ENCODE assay signal across 16 mouse cellular contexts in the genomic region with DNA sequence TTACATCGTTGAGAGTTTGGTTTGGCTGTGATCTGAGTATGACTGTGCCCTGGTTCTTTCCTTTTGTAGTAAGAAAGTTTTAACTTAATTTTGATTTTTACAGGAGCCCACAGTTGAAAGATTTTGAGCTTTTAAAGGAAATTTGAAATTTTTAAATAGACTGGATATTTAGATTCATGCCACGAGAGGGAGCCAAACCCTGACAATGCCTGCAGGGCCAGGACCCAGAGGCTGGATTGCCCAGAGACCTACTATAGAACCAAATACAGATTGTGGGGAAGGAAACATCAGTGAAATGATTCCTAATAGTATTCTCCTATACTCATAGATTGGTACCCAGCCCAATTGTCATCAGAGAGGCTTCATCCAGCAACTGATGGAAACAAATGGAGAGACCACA. TPM values are rescaled to one million over a fixed set of nuclear protein-coding genes. Genes with fewer than 3 reads are reported as not detected.
DNase-seq lines count a peak whose midpoint lies in the region; ATAC-seq and TF ChIP-seq lines count a peak whose summit lies in the region.
"Had no signal": no experiment of that assay in that cellular context is flagged by ENCODE, and none has a peak within 500 bp of the region (broad histone marks: within the 10 kb centered on the region; RNA-seq: fewer than 3 reads in every experiment).

No protein-coding gene starts in this region.

- H3K27ac ChIP-seq in embryonic facial prominence, embryonic 14.5 days (replicated peaks; ENCODE audit: low read depth, low read length): no peak overlapping the region
- H3K27ac ChIP-seq in embryonic facial prominence, embryonic 10.5 days (replicated peaks): no peak overlapping the region
- H3K27ac ChIP-seq in layer of hippocampus, adult 2 months: no peak overlapping the region
- no peak overlapping the region for H3K27ac ChIP-seq in neural tube, embryonic 15.5 days (replicated peaks)

- no peak overlapping the region for H3K4me2 ChIP-seq in embryonic facial prominence, embryonic 14.5 days (ENCODE audit: low read depth, low read length)
- H3K4me2 ChIP-seq in neural tube, embryonic 15.5 days: no peak overlapping the region

- no peak for ATAC-seq in embryonic facial prominence, embryonic 14.5 days (ENCODE audit: low read depth)
- ATAC-seq in neural tube, embryonic 15.5 days (ENCODE audit: low FRiP score): no peak
- ATAC-seq in megakaryocyte-erythroid progenitor cell, adult 5-6 weeks (replicated peaks; ENCODE audit: low FRiP score, low TSS enrichment, poor library complexity, severe bottlenecking): no peak
- ATAC-seq: CD4-positive, CD25-positive, alpha-beta regulatory T cell, adult 4 months had no signal

- no peak overlapping the region for H3K9ac ChIP-seq in embryonic facial prominence, embryonic 14.5 days (ENCODE audit: low read depth, low read length)
- H3K9ac ChIP-seq in neural tube, embryonic 15.5 days (replicated peaks): no peak overlapping the region

- no peaks in the 10 kb centered on the region for H3K9me3 ChIP-seq in embryonic facial prominence, embryonic 14.5 days (ENCODE audit: control insufficient read depth, low read length)
- H3K9me3 ChIP-seq in embryonic facial prominence, embryonic 10.5 days: no peaks in the 10 kb centered on the region
- H3K9me3 ChIP-seq in neural tube, embryonic 15.5 days (replicated peaks): no peaks in the 10 kb centered on the region

- 38% methylated on average over 2 of the region's 2 CpGs for WGBS in embryonic facial prominence, embryonic 14.5 days
- 37% methylated on average over 2 of the region's 2 CpGs for WGBS in embryonic facial prominence, embryonic 10.5 days
- WGBS in neural tube, embryonic 15.5 days: 55% methylated on average over 2 of the region's 2 CpGs

- H3K36me3 ChIP-seq in embryonic facial prominence, embryonic 14.5 days (ENCODE audit: control insufficient read depth, insufficient read depth, low read length): no peaks in the 10 kb centered on the region
- no peaks in the 10 kb centered on the region for H3K36me3 ChIP-seq in embryonic facial prominence, embryonic 10.5 days (replicated peaks)
- no peaks in the 10 kb centered on the region for H3K36me3 ChIP-seq in neural tube, embryonic 15.5 days

- DNase-seq in embryonic facial prominence, embryonic 14.5 days (ENCODE audit: low spot score): peak; percentile 8
- no peak for DNase-seq in embryonic facial prominence, embryonic 10.5 days (ENCODE audit: low spot score)
- peak in 1 of 2 experiments; percentile 9 for DNase-seq in layer of hippocampus, adult 2 months (ENCODE audit: low spot score in 2 of 2)
- DNase-seq in layer of hippocampus, postnatal 10 days (ENCODE audit: low spot score in 2 of 2): no peak
- DNase-seq in 416B (ENCODE audit: low read depth) (peak; percentile 24), ZHBTc4 (ENCODE audit: low read depth, low spot score) (peak; percentile 45)
- DNase-seq: cerebellum, adult 9-10 months; layer of hippocampus, postnatal 36 days; lung, adult 18-20 months had no signal

- TF ChIP-seq CTCF in layer of hippocampus, adult 2 months (conservative IDR thresholded peaks at IDR 0.05): peak; percentile 69

- H3K4me3 ChIP-seq in embryonic facial prominence, embryonic 14.5 days (ENCODE audit: low read depth, low read length): no peak overlapping the region
- H3K4me3 ChIP-seq in embryonic facial prominence, embryonic 10.5 days: no peak overlapping the region
- no peak overlapping the region for H3K4me3 ChIP-seq in layer of hippocampus, adult 2 months
- no peak overlapping the region for H3K4me3 ChIP-seq in neural tube, embryonic 15.5 days (replicated peaks)

- H3K27me3 ChIP-seq in embryonic facial prominence, embryonic 14.5 days (replicated peaks; ENCODE audit: control insufficient read depth, insufficient read depth, low read length): no peaks in the 10 kb centered on the region
- H3K27me3 ChIP-seq in embryonic facial prominence, embryonic 10.5 days (replicated peaks; ENCODE audit: low read depth, poor library complexity, severe bottlenecking): no peaks in the 10 kb centered on the region
- no peaks in the 10 kb centered on the region for H3K27me3 ChIP-seq in neural tube, embryonic 15.5 days (replicated peaks)

- no peaks in the 10 kb centered on the region for H3K4me1 ChIP-seq in embryonic facial prominence, embryonic 14.5 days (ENCODE audit: control insufficient read depth, insufficient read depth, low read length)
- no peaks in the 10 kb centered on the region for H3K4me1 ChIP-seq in embryonic facial prominence, embryonic 10.5 days
- no peaks in the 10 kb centered on the region for H3K4me1 ChIP-seq in neural tube, embryonic 15.5 days

RNA-seq across cellular contexts. Expression of a gene that starts 20.1 kb away (rescaled TPM):
- not detected in 2 replicates for polyA plus RNA-seq in embryonic facial prominence, embryonic 14.5 days (2014; fragmentation: Nextera tagmentation; extraction: Ambion mirVana)
- polyA plus RNA-seq in embryonic facial prominence, embryonic 10.5 days (2016; fragmentation: Nextera tagmentation; extraction: Ambion mirVana): 0.11 and 0.13 TPM in 2 replicates
- not detected for total RNA-seq in layer of hippocampus, adult 2 months (2021)
- not detected for total RNA-seq in layer of hippocampus, postnatal 10 days (2021)
- polyA plus RNA-seq in neural tube, embryonic 15.5 days (2015; fragmentation: Nextera tagmentation; extraction: Ambion mirVana): not detected in 2 replicates
- total RNA-seq in megakaryocyte-erythroid progenitor cell, adult 5-6 weeks (2014; fragmentation: Nextera tagmentation): not detected in 2 replicates
- not detected in 2 replicates for total RNA-seq in megakaryocyte-erythroid progenitor cell, adult 5-6 weeks (2017)
- total RNA-seq: gastrocnemius, adult 18-20 months; layer of hippocampus, postnatal 36 days had no signal
- polyA plus RNA-seq: CD4-positive, CD25-positive, alpha-beta regulatory T cell, adult 4 months; heart, embryonic 16.5 days; intestine, embryonic 14.5 days; urinary bladder, adult 2 months had no signal

RNA-seq across cellular contexts. Expression of a gene that starts 20.2 kb away (rescaled TPM):
- polyA plus RNA-seq in embryonic facial prominence, embryonic 14.5 days (2014; fragmentation: Nextera tagmentation; extraction: Ambion mirVana): not detected in 2 replicates
- polyA plus RNA-seq in embryonic facial prominence, embryonic 10.5 days (2016; fragmentation: Nextera tagmentation; extraction: Ambion mirVana): not detected in 2 replicates
- total RNA-seq in layer of hippocampus, adult 2 months (2021): not detected
- not detected for total RNA-seq in layer of hippocampus, postnatal 10 days (2021)
- polyA plus RNA-seq in neural tube, embryonic 15.5 days (2015; fragmentation: Nextera tagmentation; extraction: Ambion mirVana): not detected in 2 replicates
- total RNA-seq in megakaryocyte-erythroid progenitor cell, adult 5-6 weeks (2014; fragmentation: Nextera tagmentation): not detected in 2 replicates
- not detected in 2 replicates for total RNA-seq in megakaryocyte-erythroid progenitor cell, adult 5-6 weeks (2017)
- total RNA-seq: gastrocnemius, adult 18-20 months; layer of hippocampus, postnatal 36 days had no signal
- polyA plus RNA-seq: CD4-positive, CD25-positive, alpha-beta regulatory T cell, adult 4 months; heart, embryonic 16.5 days; intestine, embryonic 14.5 days; urinary bladder, adult 2 months had no signal

RNA-seq across cellular contexts. Expression of a gene that starts 22.8 kb away (rescaled TPM):
- polyA plus RNA-seq in embryonic facial prominence, embryonic 14.5 days (2014; fragmentation: Nextera tagmentation; extraction: Ambion mirVana): not detected in 2 replicates
- not detected in 2 replicates for polyA plus RNA-seq in embryonic facial prominence, embryonic 10.5 days (2016; fragmentation: Nextera tagmentation; extraction: Ambion mirVana)
- not detected for total RNA-seq in layer of hippocampus, adult 2 months (2021)
- under 1 TPM in 1 of 2 experiments, not detected in 1; 0.23 TPM for total RNA-seq in layer of hippocampus, postnatal 10 days (2021)
- polyA plus RNA-seq in neural tube, embryonic 15.5 days (2015; fragmentation: Nextera tagmentation; extraction: Ambion mirVana): not detected in 2 replicates
- total RNA-seq in megakaryocyte-erythroid progenitor cell, adult 5-6 weeks (2014; fragmentation: Nextera tagmentation): not detected in 2 replicates
- total RNA-seq in megakaryocyte-erythroid progenitor cell, adult 5-6 weeks (2017): not detected in 2 replicates
- total RNA-seq: gastrocnemius, adult 18-20 months had no signal
- polyA plus RNA-seq: heart, embryonic 16.5 days; intestine, embryonic 14.5 days; urinary bladder, adult 2 months had no signal

Comparison
In these comparisons a context has a peak if more than half of its experiments do, and no peak if none do; other contexts are left out.
1. DNase-seq: peak in embryonic facial prominence, embryonic 14.5 days (single experiment), 416B (single experiment) and ZHBTc4 (single experiment); none in embryonic facial prominence, embryonic 10.5 days (single experiment) and layer of hippocampus, postnatal 10 days (0 of 2).